In genomic region chr9:14160207-14160606, GRCm38 (mm10) we compare ENCODE assay signal across 26 mouse cellular contexts.
DNase-seq lines count a peak whose midpoint lies in the region; ATAC-seq lines count a peak whose summit lies in the region.
"Had no signal": no experiment of that assay in that cellular context is flagged by ENCODE, and none has a peak within 500 bp of the region (broad histone marks: within the 10 kb centered on the region; RNA-seq: fewer than 3 reads in every experiment).

No protein-coding gene starts in this region.

- no peak overlapping the region for H3K27ac ChIP-seq in midbrain, embryonic 11.5 days (ENCODE audit: low read depth, low read length)
- H3K27ac ChIP-seq in midbrain, embryonic 16.5 days (ENCODE audit: low read length) = no peak overlapping the region
- H3K27ac ChIP-seq: forebrain, embryonic 10.5 days; forebrain, embryonic 13.5 days; heart, adult 2 months; heart, embryonic 10.5 days; heart, embryonic 13.5 days; hindbrain, embryonic 14.5 days; hindbrain, postnatal 0 days had no signal

- no peak overlapping the region for H3K4me3 ChIP-seq in midbrain, embryonic 11.5 days (ENCODE audit: low read depth, low read length)
- no peak overlapping the region for H3K4me3 ChIP-seq in midbrain, embryonic 16.5 days (ENCODE audit: low read depth, low read length)
- H3K4me3 ChIP-seq: forebrain, embryonic 10.5 days; forebrain, embryonic 13.5 days; heart, adult 2 months; heart, embryonic 10.5 days; heart, embryonic 13.5 days had no signal

- H3K4me2 ChIP-seq in midbrain, embryonic 11.5 days = no peak overlapping the region
- no peak overlapping the region for H3K4me2 ChIP-seq in midbrain, embryonic 16.5 days (ENCODE audit: low read length)
- H3K4me2 ChIP-seq: forebrain, embryonic 13.5 days; heart, embryonic 13.5 days; hindbrain, embryonic 14.5 days had no signal

- peak; percentile 14 for DNase-seq in midbrain, embryonic 11.5 days (ENCODE audit: low spot score, missing footprints)
- peak; percentile 47 for DNase-seq in induced T-regulatory cell, adult 2 months (ENCODE audit: low read depth)
- DNase-seq in thymus, postnatal 4 days = no peak
- no peak for DNase-seq in ovary, postnatal 10 days (ENCODE audit: low spot score)
- DNase-seq in kidney, postnatal 10 days = no peak
- DNase-seq: adrenal gland, adult 8-10 months; adrenal gland, postnatal 25 days; cerebellum, adult 11-12 months; cerebellum, adult 8-10 months; cerebellum, postnatal 10 days; cerebellum, postnatal 36 days; gastrocnemius, postnatal 10 days; gastrocnemius, postnatal 36 days; heart, adult 2 months; heart, postnatal 14 days; heart, postnatal 4 days had no signal

- no peaks in the 10 kb centered on the region for H3K9me3 ChIP-seq in midbrain, embryonic 11.5 days (ENCODE audit: control insufficient read depth, low read length)
- H3K9me3 ChIP-seq in midbrain, embryonic 16.5 days (replicated peaks; ENCODE audit: control insufficient read depth, low read length, poor library complexity, severe bottlenecking) = peaks cover 3% of the 10 kb centered on the region; the same call in 1 of the 2 replicates
- H3K9me3 ChIP-seq: forebrain, embryonic 10.5 days had no signal

- H3K9ac ChIP-seq in midbrain, embryonic 11.5 days (ENCODE audit: low read length) = no peak overlapping the region
- H3K9ac ChIP-seq in midbrain, embryonic 16.5 days (ENCODE audit: low read depth, low read length) = no peak overlapping the region
- H3K9ac ChIP-seq: forebrain, embryonic 13.5 days; heart, embryonic 13.5 days; hindbrain, embryonic 14.5 days had no signal

- no peaks in the 10 kb centered on the region for H3K36me3 ChIP-seq in midbrain, embryonic 11.5 days (ENCODE audit: control insufficient read depth, insufficient read depth, low read length)
- H3K36me3 ChIP-seq in midbrain, embryonic 16.5 days (ENCODE audit: control insufficient read depth, insufficient read depth, low read length) = no peaks in the 10 kb centered on the region
- H3K36me3 ChIP-seq: forebrain, embryonic 10.5 days; heart, embryonic 10.5 days; heart, embryonic 13.5 days had no signal

- 94% methylated on average over 1 of the region's 1 CpGs for WGBS in midbrain, embryonic 11.5 days
- 92% methylated on average over 1 of the region's 1 CpGs for WGBS in midbrain, embryonic 16.5 days

- no peak for ATAC-seq in midbrain, embryonic 11.5 days (ENCODE audit: low FRiP score)
- no peak for ATAC-seq in midbrain, embryonic 16.5 days
- ATAC-seq in neutrophil, adult 5-6 weeks (ENCODE audit: extremely low read depth, insufficient number of reproducible peaks, low FRiP score, poor library complexity, severe bottlenecking) = peak; percentile 69; the same call in 1 of the 2 replicates
- ATAC-seq: activated CD4-positive, CD25-positive, alpha-beta regulatory T cell, adult 4 months; forebrain, embryonic 13.5 days; forebrain, embryonic 16.5 days; hindbrain, postnatal 0 days had no signal

- no peaks in the 10 kb centered on the region for H3K27me3 ChIP-seq in midbrain, embryonic 11.5 days (ENCODE audit: control insufficient read depth, insufficient read depth, low read length)
- H3K27me3 ChIP-seq in midbrain, embryonic 16.5 days (ENCODE audit: control insufficient read depth, insufficient read depth, low read depth, low read length) = no peaks in the 10 kb centered on the region
- H3K27me3 ChIP-seq: forebrain, embryonic 13.5 days; heart, embryonic 13.5 days had no signal

- peaks cover 4% of the 10 kb centered on the region; the same call in 1 of the 2 replicates for H3K4me1 ChIP-seq in midbrain, embryonic 11.5 days (ENCODE audit: control insufficient read depth, insufficient read depth, low read length)
- no peaks in the 10 kb centered on the region for H3K4me1 ChIP-seq in midbrain, embryonic 16.5 days (ENCODE audit: control insufficient read depth, insufficient read depth, low read length)
- H3K4me1 ChIP-seq: forebrain, embryonic 13.5 days had no signal

Comparison
In these comparisons a context has a peak if more than half of its experiments do, and no peak if none do; other contexts are left out.
1. DNase-seq: peak in midbrain, embryonic 11.5 days (single experiment) and induced T-regulatory cell, adult 2 months (single experiment); none in thymus, postnatal 4 days (single experiment), ovary, postnatal 10 days (single experiment) and kidney, postnatal 10 days (single experiment).